Mouse (Mus musculus) intestine, embryonic 15.5 days (tissue): ENCODE results near the gene Dagla. TPM values are rescaled to one million over a fixed set of nuclear protein-coding genes. Genes with fewer than 3 reads are reported as not detected.

Source experiments
- ATAC-seq: fragments of 200-750 bp; cut with Nextera tagmentation; 2 replicates; pipeline ENCODE4 v1.8.0; 2017; ENCODE audit warnings: moderate TSS enrichment, moderate library complexity
- H3K27ac ChIP-seq: fragments of 300-500 bp; sonication (generic); 2 replicates; pipeline ENCODE4 v1.5.1; 2015; ENCODE audit warnings: mild to moderate bottlenecking, inconsistent platforms
- H3K27me3 ChIP-seq: fragments of 300-500 bp; sonication (generic); replicated peaks from 2 replicates; pipeline ENCODE4 v1.6.1; 2015; ENCODE audit warnings: inconsistent platforms
- H3K36me3 ChIP-seq: fragments of 300-500 bp; sonication (generic); 2 replicates; pipeline ENCODE4 v1.6.1; 2015; ENCODE audit warnings: inconsistent platforms
- H3K4me1 ChIP-seq: fragments of 300-500 bp; sonication (generic); replicated peaks from 2 replicates; pipeline ENCODE4 v1.6.1; 2015; ENCODE audit warnings: inconsistent platforms
- H3K4me2 ChIP-seq: fragments of 300-500 bp; sonication (generic); replicated peaks from 2 replicates; pipeline ENCODE4 v1.6.1; 2015; ENCODE audit warnings: mild to moderate bottlenecking, inconsistent platforms
- H3K4me3 ChIP-seq: fragments of 300-500 bp; sonication (generic); replicated peaks from 2 replicates; pipeline ENCODE4 v1.5.1; 2015; ENCODE audit warnings: inconsistent platforms
- H3K9ac ChIP-seq: fragments of 300-500 bp; sonication (generic); 2 replicates; pipeline ENCODE4 v1.6.1; 2015; ENCODE audit warnings: inconsistent platforms
- H3K9me3 ChIP-seq: fragments of 300-500 bp; sonication (generic); 2 replicates; pipeline ENCODE4 v1.6.1; 2016; ENCODE audit warnings: inconsistent platforms
- WGBS: fragments of 180-500 bp; shearing (Covaris S2); methylation state at CpG from one replicate; pipeline ENCODE4 v1.1.7; 2015; 5-methylcytosine and 5-hydroxymethylcytosine counted together
- polyA plus RNA-seq: library from polyadenylated mRNA; unstranded; fragments of >200 nt; fragmentation: Nextera tagmentation; extraction: Ambion mirVana; gene quantifications from 2 replicates; pipeline ENCODE4 v1.2.1, GENCODE M21; 2015

Gene Dagla
- polyA plus RNA-seq, 1 experiment from 2014 or later, result 3.5 TPM

- no peak for ATAC-seq
- peak overlapping the region; percentile 51; the same call in 1 of the 2 replicates for H3K27ac ChIP-seq
- no peaks in the 10 kb centered on the region for H3K36me3 ChIP-seq
- WGBS, result 23% methylated on average over 11 of the region's 11 CpGs
- no peaks in the 10 kb centered on the region for H3K9me3 ChIP-seq
- H3K4me1 ChIP-seq, result peaks cover 44% of the 10 kb centered on the region
- H3K27me3 ChIP-seq, result no peaks in the 10 kb centered on the region
- no peak overlapping the region for H3K9ac ChIP-seq
- H3K4me3 ChIP-seq, result no peak overlapping the region
- H3K4me2 ChIP-seq, result peak overlapping the region; percentile 53
Observed at GRCm38 (mm10) chr19:10272746-10273145, 31.9 kb downstream of the Dagla start.

- Histone ChIP-seq H3K4me2 (no peak overlapping the region), H3K27me3 (no peaks in the 10 kb centered on the region), H3K27ac (no peak overlapping the region), H3K4me1 (peaks cover 43% of the 10 kb centered on the region), H3K9me3 (no peaks in the 10 kb centered on the region), H3K4me3 (no peak overlapping the region), H3K9ac (no peak overlapping the region), H3K36me3 (no peaks in the 10 kb centered on the region)
- 84% methylated on average over 7 of the region's 7 CpGs for WGBS
- ATAC-seq, result no peak
Observed at GRCm38 (mm10) chr19:10271592-10271991, 33.1 kb downstream of the Dagla start.

- no peak overlapping the region for H3K4me2 ChIP-seq
- H3K4me3 ChIP-seq, result no peak overlapping the region
- WGBS, result 82% methylated on average over 5 of the region's 5 CpGs
- ATAC-seq, result no peak
- no peaks in the 10 kb centered on the region for H3K36me3 ChIP-seq
- no peak overlapping the region for H3K9ac ChIP-seq
- no peaks in the 10 kb centered on the region for H3K9me3 ChIP-seq
- peaks cover 40% of the 10 kb centered on the region for H3K4me1 ChIP-seq
- no peak overlapping the region for H3K27ac ChIP-seq
- no peaks in the 10 kb centered on the region for H3K27me3 ChIP-seq
Observed at GRCm38 (mm10) chr19:10270356-10270755, 34.3 kb downstream of the Dagla start.

GRCm38 (mm10) chr19:10268851-10269250, 35.8 kb downstream of the Dagla start:
- Histone ChIP-seq H3K9me3 (no peaks in the 10 kb centered on the region), H3K9ac (no peak overlapping the region), H3K4me3 (no peak overlapping the region), H3K27ac (no peak overlapping the region), H3K36me3 (no peaks in the 10 kb centered on the region), H3K4me1 (peaks cover 39% of the 10 kb centered on the region), H3K27me3 (no peaks in the 10 kb centered on the region), H3K4me2 (no peak overlapping the region)
- 84% methylated on average over 15 of the region's 15 CpGs for WGBS
- ATAC-seq, result no peak

- no peaks in the 10 kb centered on the region for H3K36me3 ChIP-seq
- 0 out of 2 replicates have a peak overlapping the region, but pooled peaks have one; percentile 0 for H3K27ac ChIP-seq
- H3K9me3 ChIP-seq, result no peaks in the 10 kb centered on the region
- 68% methylated on average over 10 of the region's 10 CpGs for WGBS
- peak; percentile 84 for ATAC-seq
- H3K4me2 ChIP-seq, result no peak overlapping the region
- no peak overlapping the region for H3K9ac ChIP-seq
- H3K4me1 ChIP-seq, result peaks cover 30% of the 10 kb centered on the region
- no peak overlapping the region for H3K4me3 ChIP-seq
- H3K27me3 ChIP-seq, result no peaks in the 10 kb centered on the region
Observed at GRCm38 (mm10) chr19:10267953-10268352, 36.7 kb downstream of the Dagla start.

- 0 out of 2 replicates have a peak, but pooled peaks have one; percentile 8 for ATAC-seq
- H3K36me3 ChIP-seq, result no peaks in the 10 kb centered on the region
- H3K9ac ChIP-seq, result no peak overlapping the region; the same call in 1 of the 2 replicates
- no peak overlapping the region for H3K4me3 ChIP-seq
- no peaks in the 10 kb centered on the region for H3K9me3 ChIP-seq
- peaks cover 21% of the 10 kb centered on the region for H3K4me1 ChIP-seq
- H3K27me3 ChIP-seq, result no peaks in the 10 kb centered on the region
- 34% methylated on average over 15 of the region's 15 CpGs for WGBS
- peak overlapping the region; percentile 64 for H3K27ac ChIP-seq
- no peak overlapping the region for H3K4me2 ChIP-seq
Observed at GRCm38 (mm10) chr19:10267057-10267456, 37.6 kb downstream of the Dagla start.

GRCm38 (mm10) chr19:10266196-10266850, 38.4 kb downstream of the Dagla start:
- H3K36me3 ChIP-seq, result no peaks in the 10 kb centered on the region
- 21% methylated on average over 14 of the region's 14 CpGs for WGBS
- no peaks in the 10 kb centered on the region for H3K27me3 ChIP-seq
- peak; percentile 36; the same call in 1 of the 2 replicates for ATAC-seq
- H3K9me3 ChIP-seq, result no peaks in the 10 kb centered on the region
- peak overlapping the region; percentile 64; the same call in 1 of the 2 replicates for H3K27ac ChIP-seq
- H3K4me1 ChIP-seq, result peaks cover 22% of the 10 kb centered on the region
- H3K9ac ChIP-seq, result no peak overlapping the region; the same call in 1 of the 2 replicates
- no peak overlapping the region for H3K4me2 ChIP-seq
- H3K4me3 ChIP-seq, result no peak overlapping the region

- H3K9ac ChIP-seq, result no peak overlapping the region
- H3K36me3 ChIP-seq, result no peaks in the 10 kb centered on the region
- peak; percentile 67 for ATAC-seq
- no peaks in the 10 kb centered on the region for H3K9me3 ChIP-seq
- no peaks in the 10 kb centered on the region for H3K27me3 ChIP-seq
- peaks cover 18% of the 10 kb centered on the region; the same call in 1 of the 2 replicates for H3K4me1 ChIP-seq
- no peak overlapping the region for H3K4me3 ChIP-seq
- 55% methylated on average over 7 of the region's 7 CpGs for WGBS
- H3K27ac ChIP-seq, result 0 out of 2 replicates have a peak overlapping the region, but pooled peaks have one; percentile 13
- H3K4me2 ChIP-seq, result no peak overlapping the region
Observed at GRCm38 (mm10) chr19:10261369-10261768, 43.3 kb downstream of the Dagla start.

- Histone ChIP-seq H3K27ac (no peak overlapping the region), H3K4me1 (peaks cover 10% of the 10 kb centered on the region; the same call in 1 of the 2 replicates), H3K27me3 (no peaks in the 10 kb centered on the region), H3K4me3 (no peak overlapping the region), H3K36me3 (no peaks in the 10 kb centered on the region), H3K4me2 (no peak overlapping the region), H3K9me3 (no peaks in the 10 kb centered on the region), H3K9ac (no peak overlapping the region)
- 17% methylated on average over 6 of the region's 6 CpGs for WGBS
- peak; percentile 68 for ATAC-seq
Observed at GRCm38 (mm10) chr19:10258279-10259011, 46.2 kb downstream of the Dagla start.

GRCm38 (mm10) chr19:10248128-10248527, 56.5 kb downstream of the Dagla start:
- Histone ChIP-seq H3K4me1 (peaks cover 14% of the 10 kb centered on the region), H3K9ac (no peak overlapping the region), H3K27ac (no peak overlapping the region), H3K4me3 (no peak overlapping the region), H3K36me3 (no peaks in the 10 kb centered on the region), H3K27me3 (no peaks in the 10 kb centered on the region), H3K9me3 (no peaks in the 10 kb centered on the region), H3K4me2 (no peak overlapping the region)
- 39% methylated on average over 20 of the region's 20 CpGs for WGBS
- peak; percentile 63 for ATAC-seq

GRCm38 (mm10) chr19:10247165-10247564, 57.5 kb downstream of the Dagla start:
- Histone ChIP-seq H3K36me3 (no peaks in the 10 kb centered on the region), H3K4me1 (peaks cover 14% of the 10 kb centered on the region), H3K9ac (no peak overlapping the region), H3K4me2 (no peak overlapping the region), H3K27ac (no peak overlapping the region), H3K4me3 (no peak overlapping the region), H3K27me3 (no peaks in the 10 kb centered on the region), H3K9me3 (no peaks in the 10 kb centered on the region)
- ATAC-seq, result no peak
- WGBS, result 33% methylated on average over 6 of the region's 6 CpGs

- no peak overlapping the region for H3K4me2 ChIP-seq
- ATAC-seq, result no peak
- no peak overlapping the region for H3K27ac ChIP-seq
- no peaks in the 10 kb centered on the region for H3K9me3 ChIP-seq
- WGBS, result 6% methylated on average over 3 of the region's 3 CpGs
- H3K4me3 ChIP-seq, result no peak overlapping the region
- no peaks in the 10 kb centered on the region for H3K36me3 ChIP-seq
- peaks cover 24% of the 10 kb centered on the region for H3K4me1 ChIP-seq
- H3K9ac ChIP-seq, result no peak overlapping the region
- H3K27me3 ChIP-seq, result no peaks in the 10 kb centered on the region
Observed at GRCm38 (mm10) chr19:10244183-10244582, 60.5 kb downstream of the Dagla start.
